Mouse (Mus musculus) hindbrain, postnatal 0 days (tissue): Measurements from ENCODE around the gene Ruvbl2. TPM values are rescaled to one million over a fixed set of nuclear protein-coding genes. Genes with fewer than 3 reads are reported as not detected.
"Not testable (repeated sequence)": the region's sequence is repeated elsewhere in the genome, so short reads cannot be mapped to it uniquely, and the experiment has no call there.

ENCODE experiments used
- ATAC-seq: fragments of 200-750 bp; cut with Nextera tagmentation; 2 replicates; pipeline ENCODE4 v1.8.0; 2017; ENCODE audit warnings: mild to moderate bottlenecking, moderate TSS enrichment, moderate library complexity
- DNase-seq: peaks from one replicate; pipeline ENCODE4 v3.0.0-alpha.2; 2015; ENCODE audit warnings: low spot score
- H3K27ac ChIP-seq: fragments of 300-500 bp; sonication (generic); 2 replicates; pipeline ENCODE4 v1.5.1; 2014; ENCODE audit warnings: mild to moderate bottlenecking
- H3K27me3 ChIP-seq: fragments of 300-500 bp; sonication (generic); 2 replicates; pipeline ENCODE4 v1.6.1; 2014; ENCODE audit warnings: low read length, mixed read lengths; ENCODE audit not compliant: insufficient read depth
- H3K36me3 ChIP-seq: fragments of 300-500 bp; sonication (generic); 2 replicates; pipeline ENCODE4 v1.6.1; 2014; ENCODE audit warnings: low read length, mixed read lengths; ENCODE audit not compliant: insufficient read depth
- H3K4me1 ChIP-seq: fragments of 300-500 bp; sonication (generic); 2 replicates; pipeline ENCODE4 v1.6.1; 2014; ENCODE audit warnings: antibody characterized with exemption, low read length, mixed read lengths; ENCODE audit not compliant: insufficient read depth
- H3K4me2 ChIP-seq: fragments of 300-500 bp; sonication (generic); 2 replicates; pipeline ENCODE4 v1.6.1; 2014; ENCODE audit warnings: low read depth, mild to moderate bottlenecking, low read length, moderate library complexity, mixed read lengths
- H3K4me3 ChIP-seq: fragments of 300-500 bp; sonication (generic); 2 replicates; pipeline ENCODE4 v1.5.1; 2014; ENCODE audit warnings: low read length
- H3K9ac ChIP-seq: fragments of 300-500 bp; sonication (generic); replicated peaks from 2 replicates; pipeline ENCODE4 v1.6.1; 2014; ENCODE audit warnings: mild to moderate bottlenecking, low read length, moderate library complexity, mixed read lengths
- H3K9me3 ChIP-seq: fragments of 300-500 bp; sonication (generic); 2 replicates; pipeline ENCODE4 v1.6.1; 2016; ENCODE audit warnings: low read length, mixed read lengths
- CTCF ChIP-seq: IDR thresholded peaks from 2 replicates; pipeline ENCODE4 v1.5.1; 2016; ENCODE audit warnings: antibody characterized with exemption, control low read depth, low read depth
- WGBS: fragments of 180-500 bp; shearing (Covaris S2); extraction: QIAGEN DNeasy Blood & Tissue Kit; methylation state at CpG from one replicate; pipeline ENCODE4 v1.1.7; 2014; 5-methylcytosine and 5-hydroxymethylcytosine counted together
- polyA plus RNA-seq: library from polyadenylated mRNA; unstranded; fragments of >200 nt; fragmentation: Nextera tagmentation; extraction: Ambion mirVana; gene quantifications from 2 replicates; pipeline ENCODE4 v1.2.1, GENCODE M21; 2015
- total RNA-seq: library from RNA; depleted of rRNA; stranded (reverse); fragments of >200 nt; gene quantifications from 2 replicates; pipeline ENCODE4 v1.2.3, GENCODE M21; 2014; rRNA removed

Ruvbl2 gene
- total RNA-seq (147 and 161 TPM in 2 replicates), polyA plus RNA-seq (82.9 and 88.9 TPM in 2 replicates)

DNA sequence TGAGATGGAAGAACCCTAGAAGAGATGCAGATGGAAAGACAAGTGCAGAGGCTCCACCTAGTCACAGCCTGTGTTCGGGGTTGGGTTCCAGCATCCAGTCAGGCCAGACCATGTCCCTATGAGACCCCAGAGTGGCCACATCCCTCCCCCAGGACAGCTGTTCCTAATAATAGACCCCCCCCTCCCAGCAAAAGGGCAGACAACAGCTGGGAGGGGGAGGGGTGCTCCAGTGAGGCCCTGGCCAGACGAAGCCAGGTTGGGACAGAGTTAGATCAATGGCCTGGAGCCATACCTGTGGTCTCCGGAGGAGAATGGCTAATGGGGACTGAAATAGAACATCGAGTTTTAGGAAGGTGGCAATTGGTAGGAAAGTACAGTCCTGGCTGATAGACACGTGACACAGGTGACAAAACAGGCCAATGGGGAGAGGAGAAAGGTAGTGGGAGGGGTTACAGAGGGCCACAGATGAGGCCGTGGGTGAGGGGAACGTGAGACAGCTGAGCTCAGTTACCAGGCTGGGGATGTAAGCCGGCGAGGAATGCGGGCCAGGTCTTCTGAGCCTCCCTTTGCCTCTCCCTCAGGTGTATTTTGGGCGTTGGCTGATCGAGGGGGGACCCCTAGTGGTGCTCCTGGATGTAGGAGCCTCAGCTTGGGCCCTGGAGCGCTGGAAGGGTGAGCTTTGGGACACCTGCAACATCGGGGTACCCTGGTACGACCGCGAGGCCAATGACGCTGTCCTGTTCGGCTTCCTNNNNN, at the start of gene Ruvbl2:
Ruvbl2 (minus strand) TSS at position 576 of the 756 bp plus-strand sequence.
- Histone ChIP-seq H3K4me2 (peak within 1 kb of the TSS; percentile 21; the same call in 1 of the 2 replicates), H3K36me3 (peaks cover 5% of the 10 kb centered on the region), H3K27ac (no peak within 1 kb of the TSS), H3K9ac (0 out of 2 replicates have a peak within 1 kb of the TSS, but pooled peaks have one; percentile 2), H3K27me3 (no peaks in the 10 kb centered on the region), H3K4me1 (peaks cover 17% of the 10 kb centered on the region), H3K9me3 (no peaks in the 10 kb centered on the region), H3K4me3 (no peak within 1 kb of the TSS)
- peak; percentile 19; the same call in 1 of the 2 replicates for TF ChIP-seq CTCF
- no peak for ATAC-seq
- 32% methylated on average over 19 of the region's 19 CpGs for WGBS
- no peak for DNase-seq

DNA sequence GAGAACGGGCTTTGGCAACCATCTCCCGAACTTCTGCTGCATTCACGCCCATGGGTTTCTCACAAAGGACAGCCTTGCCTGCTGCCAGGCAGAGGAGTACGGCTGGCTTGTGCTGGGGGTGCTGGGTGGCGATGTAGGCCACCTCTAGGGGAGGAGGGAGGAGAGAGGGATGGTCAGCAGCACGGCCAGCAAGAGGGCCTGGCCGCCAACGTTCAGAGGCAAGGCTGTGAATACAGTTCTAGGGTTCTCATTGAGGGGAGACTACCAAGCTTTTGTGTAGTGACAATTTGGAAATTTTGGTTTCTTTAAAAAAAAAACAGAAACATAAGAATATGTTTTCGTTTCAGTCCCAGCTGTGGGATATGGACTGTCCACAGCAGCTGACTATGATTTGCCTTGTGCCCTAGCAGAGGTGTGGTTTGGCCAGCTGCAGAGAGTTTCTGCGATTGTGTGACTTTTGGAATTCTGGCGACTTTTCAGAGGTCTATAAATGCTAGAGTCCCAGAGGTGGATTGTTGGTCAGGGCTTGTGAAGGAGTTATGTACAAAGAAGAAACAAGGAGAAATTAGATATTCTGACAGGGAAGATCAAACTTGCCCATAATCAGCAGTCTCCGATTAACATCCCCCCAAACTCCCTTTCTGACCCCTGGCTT, 49.0 kb upstream of the Ruvbl2 start, which contains the start of gene Gm45808:
Gm45808 (minus strand) TSS at position 51 of the 655 bp plus-strand sequence.
- H3K27ac ChIP-seq = no peak within 1 kb of the TSS
- H3K4me2 ChIP-seq = no peak within 1 kb of the TSS; the same call in 1 of the 2 replicates
- WGBS = 81% methylated on average over 12 of the region's 12 CpGs
- H3K9ac ChIP-seq = no peak within 1 kb of the TSS
- no peaks in the 10 kb centered on the region for H3K4me1 ChIP-seq
- H3K9me3 ChIP-seq = no peaks in the 10 kb centered on the region
- H3K4me3 ChIP-seq = no peak within 1 kb of the TSS
- H3K27me3 ChIP-seq = no peaks in the 10 kb centered on the region
- no peak for TF ChIP-seq CTCF
- no peak for ATAC-seq
- no peak for DNase-seq
- H3K36me3 ChIP-seq = no peaks in the 10 kb centered on the region

- Histone ChIP-seq H3K27me3 (no peaks in the 10 kb centered on the region), H3K4me3 (no peak overlapping the region), H3K4me2 (no peak overlapping the region), H3K4me1 (no peaks in the 10 kb centered on the region), H3K27ac (no peak overlapping the region), H3K9ac (no peak overlapping the region), H3K36me3 (no peaks in the 10 kb centered on the region), H3K9me3 (no peaks in the 10 kb centered on the region)
- ATAC-seq = no peak
- no peak for DNase-seq
- WGBS = 89% methylated on average over 7 of the region's 7 CpGs
- TF ChIP-seq CTCF = no peak
Measured at GRCm38 (mm10) chr7:45486158-45486557, 48.3 kb upstream of the Ruvbl2 start.

GRCm38 (mm10) chr7:45484985-45485384, 47.1 kb upstream of the Ruvbl2 start:
- H3K9ac ChIP-seq, H3K36me3 ChIP-seq, H3K4me3 ChIP-seq, H3K27me3 ChIP-seq, H3K27ac ChIP-seq, ATAC-seq, DNase-seq, H3K4me2 ChIP-seq, H3K9me3 ChIP-seq, H3K4me1 ChIP-seq: not testable (repeated sequence)
- 92% methylated on average over 5 of the region's 5 CpGs for WGBS

GRCm38 (mm10) chr7:45482166-45482565, 44.3 kb upstream of the Ruvbl2 start:
- 91% methylated on average over 1 of the region's 1 CpGs for WGBS
- no peak overlapping the region for H3K9ac ChIP-seq
- H3K9me3 ChIP-seq = no peaks in the 10 kb centered on the region
- no peak for ATAC-seq
- H3K4me1 ChIP-seq = no peaks in the 10 kb centered on the region
- H3K27ac ChIP-seq = no peak overlapping the region
- no peaks in the 10 kb centered on the region for H3K36me3 ChIP-seq
- no peak overlapping the region for H3K4me2 ChIP-seq
- no peak for DNase-seq
- no peak for TF ChIP-seq CTCF
- H3K27me3 ChIP-seq = no peaks in the 10 kb centered on the region
- H3K4me3 ChIP-seq = no peak overlapping the region

DNA sequence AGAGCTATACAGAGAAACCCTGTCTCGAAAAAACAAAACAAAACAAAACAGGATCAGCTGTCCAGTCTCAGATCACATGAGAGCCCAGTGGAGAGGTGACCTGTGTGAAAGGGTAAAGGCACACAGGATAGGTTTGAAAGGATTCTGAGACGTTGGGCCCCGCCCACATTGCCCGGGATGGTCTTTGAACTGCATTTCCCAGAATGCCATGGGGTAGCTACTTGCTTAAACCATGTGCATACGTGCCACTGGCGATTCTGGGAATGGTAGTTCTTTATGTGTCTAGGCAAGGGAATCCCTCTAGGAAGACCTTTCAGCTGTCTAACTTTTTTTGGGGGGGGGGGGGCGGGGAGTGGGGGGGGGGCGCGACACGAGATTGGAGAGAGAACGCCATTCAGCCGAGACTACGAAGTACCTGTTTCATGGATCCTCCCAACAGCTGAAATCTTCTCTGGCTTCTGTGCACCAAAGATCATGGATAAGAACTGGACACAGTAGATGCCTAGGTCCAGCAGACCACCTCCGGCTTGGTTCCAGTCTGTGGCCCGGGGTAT, 43.6 kb upstream of the Ruvbl2 start, which contains the start of gene Tulp2:
Tulp2 (plus strand) TSS at position 504 of the 554 bp plus-strand sequence.
- TF ChIP-seq CTCF = no peak
- peak; percentile 87 for ATAC-seq
- H3K9me3 ChIP-seq = no peaks in the 10 kb centered on the region
- no peaks in the 10 kb centered on the region for H3K36me3 ChIP-seq
- H3K27ac ChIP-seq = no peak within 1 kb of the TSS
- H3K4me3 ChIP-seq = no peak within 1 kb of the TSS
- peak; percentile 76 for DNase-seq
- H3K4me2 ChIP-seq = no peak within 1 kb of the TSS
- no peak within 1 kb of the TSS for H3K9ac ChIP-seq
- WGBS = 51% methylated on average over 15 of the region's 15 CpGs
- no peaks in the 10 kb centered on the region for H3K4me1 ChIP-seq
- no peaks in the 10 kb centered on the region for H3K27me3 ChIP-seq

GRCm38 (mm10) chr7:45480310-45480709, 42.4 kb upstream of the Ruvbl2 start:
- not testable (repeated sequence) for ATAC-seq, H3K36me3 ChIP-seq, DNase-seq, H3K9ac ChIP-seq, H3K27ac ChIP-seq, H3K4me2 ChIP-seq, H3K4me3 ChIP-seq, H3K9me3 ChIP-seq, H3K4me1 ChIP-seq, H3K27me3 ChIP-seq
- 73% methylated on average over 3 of the region's 4 CpGs for WGBS
